Mouse (Mus musculus): ENCODE measurements around the gene Rusc1. TPM values are rescaled to one million over a fixed set of nuclear protein-coding genes. Genes with fewer than 3 reads are reported as not detected.

Rusc1 gene
- polyA plus RNA-seq (2012; rRNA removed): 108 and 121 TPM in 2 replicates

DNA sequence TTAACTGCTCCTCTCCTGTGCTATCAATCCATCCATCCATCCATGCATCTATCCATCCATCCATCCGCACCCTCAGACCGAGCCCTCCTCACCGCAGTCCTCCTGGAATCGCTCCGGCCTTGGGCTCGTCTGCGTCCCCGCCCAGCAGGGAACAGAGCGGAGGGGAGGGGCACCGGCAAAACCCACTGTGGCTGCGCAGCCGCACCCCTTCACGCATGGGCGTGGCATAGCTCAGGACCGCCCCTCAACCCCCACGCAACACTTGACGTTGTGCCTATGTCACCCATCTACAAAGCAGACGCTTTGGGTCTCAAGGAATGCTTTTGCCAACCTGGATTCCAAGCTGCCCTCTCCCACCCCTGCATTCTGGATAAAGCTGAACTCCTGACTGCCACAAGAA, at the start of gene Rusc1:
Rusc1 (minus strand) TSS at position 137 of the 400 bp plus-strand sequence.

DNA sequence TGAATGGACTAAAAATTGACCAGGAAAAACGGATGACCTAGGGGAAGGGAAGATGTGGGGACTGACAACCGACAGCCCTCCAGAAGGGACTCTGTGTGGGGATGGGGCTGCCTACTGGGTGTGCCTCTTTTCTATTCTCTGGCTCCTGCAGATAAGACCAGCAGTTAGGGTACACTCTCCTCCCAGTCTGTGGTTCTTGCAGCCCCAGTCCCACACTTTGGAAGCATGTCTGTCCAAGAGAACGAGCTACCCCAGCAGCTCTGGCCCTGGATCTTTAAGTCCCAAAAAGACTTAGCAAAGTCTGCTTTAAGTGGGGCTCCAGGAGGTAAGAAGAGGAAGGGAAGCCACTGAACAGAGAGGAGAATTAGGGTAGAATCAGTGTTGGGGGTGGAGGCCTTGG, 42.8 kb upstream of the Rusc1 start, which contains the start of gene Pklr:
Pklr (plus strand) TSS at position 185 of the 400 bp plus-strand sequence.

GRCm38 (mm10) chr3:89101812-89102494, 8.8 kb upstream of the Rusc1 start, which contains the start of gene Fdps:
Gene Fdps, minus strand, starts transcription at chr3:89101959.

DNA sequence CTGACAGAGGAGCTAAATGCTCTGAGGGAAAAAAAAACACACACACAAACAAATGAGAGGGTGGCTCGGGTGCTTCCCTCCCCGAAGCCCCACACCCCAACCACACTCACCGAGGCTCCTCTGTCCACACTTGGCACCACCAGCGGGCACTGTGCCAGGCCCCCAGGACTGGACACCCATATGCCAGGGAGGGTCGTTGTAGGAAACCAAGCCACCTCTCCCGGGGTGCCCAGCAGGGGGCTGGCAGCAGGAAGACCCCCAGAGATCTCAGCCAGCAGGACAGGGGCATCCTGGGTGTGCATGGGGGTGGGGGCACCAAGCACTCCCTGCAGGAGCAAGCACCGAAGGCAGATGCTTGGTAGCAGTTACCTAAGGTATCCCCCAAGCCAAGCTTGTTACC, 7.7 kb upstream of the Rusc1 start, which contains the start of gene Gm43738:
Gm43738 (minus strand) TSS at position 289 of the 400 bp plus-strand sequence.

Other genes starting within 250 kb of the Rusc1 start
- 52.3 and 54.1 TPM in 2 replicates for gene Msto1, start 179.3 kb downstream of the Rusc1 start, polyA plus RNA-seq (2012; rRNA removed)
- gene Ash1l, start 142.7 kb downstream of the Rusc1 start, polyA plus RNA-seq (2012; rRNA removed): 21.4 and 21.5 TPM in 2 replicates
- gene Dap3, start 142.1 kb downstream of the Rusc1 start, polyA plus RNA-seq (2012; rRNA removed): 101 and 109 TPM in 2 replicates
- 0.04 TPM in 1 of 2 replicates, not detected in the other for gene Gm43738, start 7.8 kb upstream of the Rusc1 start, polyA plus RNA-seq (2012; rRNA removed)
- gene Fdps, start 8.6 kb upstream of the Rusc1 start, polyA plus RNA-seq (2012; rRNA removed): 171 and 173 TPM in 2 replicates
- 0.16 and 0.20 TPM in 2 replicates for gene Pklr, start 42.8 kb upstream of the Rusc1 start, polyA plus RNA-seq (2012; rRNA removed)
- 39.0 and 45.4 TPM in 2 replicates for gene Hcn3, start 66.9 kb upstream of the Rusc1 start, polyA plus RNA-seq (2012; rRNA removed)
- 134 and 139 TPM in 2 replicates for gene Clk2, start 71.5 kb upstream of the Rusc1 start, polyA plus RNA-seq (2012; rRNA removed)
- gene Scamp3, start 84.2 kb upstream of the Rusc1 start, polyA plus RNA-seq (2012; rRNA removed): 126 and 132 TPM in 2 replicates
- 73.1 and 87.3 TPM in 2 replicates for gene Fam189b, start 89.8 kb upstream of the Rusc1 start, polyA plus RNA-seq (2012; rRNA removed)
- 51.1 and 54.2 TPM in 2 replicates for gene Gba, start 109.6 kb upstream of the Rusc1 start, polyA plus RNA-seq (2012; rRNA removed)
- 175 and 182 TPM in 2 replicates for gene Thbs3, start 121.9 kb upstream of the Rusc1 start, polyA plus RNA-seq (2012; rRNA removed)
- 162 and 175 TPM in 2 replicates for gene Mtx1, start 133.8 kb upstream of the Rusc1 start, polyA plus RNA-seq (2012; rRNA removed)
- gene Muc1, start 135.7 kb upstream of the Rusc1 start, polyA plus RNA-seq (2012; rRNA removed): 9.0 and 10.7 TPM in 2 replicates
- gene Krtcap2, start 152.7 kb upstream of the Rusc1 start, polyA plus RNA-seq (2012; rRNA removed): 101 and 102 TPM in 2 replicates
- gene Trim46, start 153.0 kb upstream of the Rusc1 start, polyA plus RNA-seq (2012; rRNA removed): 104 and 109 TPM in 2 replicates
- 175 and 201 TPM in 2 replicates for gene Dpm3, start 166.0 kb upstream of the Rusc1 start, polyA plus RNA-seq (2012; rRNA removed)
- gene Slc50a1, start 177.3 kb upstream of the Rusc1 start, polyA plus RNA-seq (2012; rRNA removed): 57.4 and 74.4 TPM in 2 replicates
- 12.7 and 19.2 TPM in 2 replicates for gene Efna1, start 187.8 kb upstream of the Rusc1 start, polyA plus RNA-seq (2012; rRNA removed)
- gene Efna3, start 229.7 kb upstream of the Rusc1 start, polyA plus RNA-seq (2012; rRNA removed): 50.5 and 63.6 TPM in 2 replicates
- gene Efna4, start 244.7 kb upstream of the Rusc1 start, polyA plus RNA-seq (2012; rRNA removed): 23.2 and 25.2 TPM in 2 replicates

Data from central nervous system, embryonic 14 days (tissue).